Mouse (Mus musculus) G1E (cell line): Measurements from ENCODE around the gene Pum2.

ENCODE experiments used
- CTCF ChIP-seq: IDR thresholded peaks from 2 replicates; pipeline ENCODE4 v1.5.1; 2012; ENCODE audit warnings: low read depth, low read length, inconsistent platforms, mixed read lengths
- GATA1 ChIP-seq: IDR thresholded peaks from 2 replicates; pipeline ENCODE4 v1.6.1; 2012; ENCODE audit warnings: borderline replicate concordance, low read length, inconsistent platforms, mixed read lengths

- TF ChIP-seq CTCF (no peak), GATA1 (no peak)
Measured at GRCm38 (mm10) chr12:8669846-8670245, 4.1 kb upstream of the Pum2 start.
